Mouse (Mus musculus) layer of hippocampus, adult 2 months (tissue): ENCODE data around the gene Vangl2. TPM values are rescaled to one million over a fixed set of nuclear protein-coding genes. Genes with fewer than 3 reads are reported as not detected.

Experiments
- DNase-seq, 2 experiments: peaks; one replicate each; pipeline ENCODE4 v3.0.0; 2022; ENCODE audit warnings: low spot score in 2 of 2
- H3K27ac ChIP-seq: fragments of 200-600 bp; 2 replicates; pipeline ENCODE4 v1.8.1; 2022
- H3K4me3 ChIP-seq: fragments of 200-600 bp; 2 replicates; pipeline ENCODE4 v1.8.1; 2022; ENCODE audit warnings: mild to moderate bottlenecking
- CTCF ChIP-seq: fragments of 200-600 bp; conservative IDR thresholded peaks from 2 replicates; pipeline ENCODE4 v1.8.1; 2022; ENCODE audit warnings: antibody characterized with exemption, mild to moderate bottlenecking, moderate library complexity
- total RNA-seq, 2 experiments: library from RNA; stranded (reverse); gene quantifications; 2 replicates each; pipeline ENCODE4 v1.2.3; 2021

Gene Vangl2
- total RNA-seq, 2 experiments from 2014 or later: 15.0 to 18.2 TPM

GRCm38 (mm10) chr1:172025201-172025904 lies 2.9 kb downstream of the Vangl2 start:
- no peak for TF ChIP-seq CTCF
- H3K4me3 ChIP-seq: peak overlapping the region; percentile 33; the same call in 1 of the 2 replicates
- DNase-seq: no peak
- H3K27ac ChIP-seq: 0 out of 2 replicates have a peak overlapping the region, but pooled peaks have one; percentile 14

- no peak for TF ChIP-seq CTCF
- H3K4me3 ChIP-seq: no peak overlapping the region
- no peak overlapping the region for H3K27ac ChIP-seq
- no peak for DNase-seq
Observed at GRCm38 (mm10) chr1:172024140-172024895, 3.9 kb downstream of the Vangl2 start.

- Histone ChIP-seq H3K4me3 (no peak overlapping the region), H3K27ac (no peak overlapping the region)
- TF ChIP-seq CTCF: no peak
- no peak for DNase-seq
Observed at GRCm38 (mm10) chr1:172019863-172020521, 8.3 kb downstream of the Vangl2 start.

GRCm38 (mm10) chr1:172019339-172019738 lies 8.9 kb downstream of the Vangl2 start:
- Histone ChIP-seq H3K27ac (no peak overlapping the region), H3K4me3 (no peak overlapping the region)
- TF ChIP-seq CTCF: no peak
- DNase-seq: no peak

- no peak for TF ChIP-seq CTCF
- H3K4me3 ChIP-seq: no peak overlapping the region
- no peak overlapping the region for H3K27ac ChIP-seq
- DNase-seq: no peak
Observed at GRCm38 (mm10) chr1:172018336-172019311, 9.6 kb downstream of the Vangl2 start.

GRCm38 (mm10) chr1:172017517-172018070 lies 10.7 kb downstream of the Vangl2 start:
- no peak for DNase-seq
- no peak overlapping the region for H3K4me3 ChIP-seq
- TF ChIP-seq CTCF: no peak
- H3K27ac ChIP-seq: peak overlapping the region; percentile 62; the same call in 1 of the 2 replicates

- DNase-seq: no peak
- no peak overlapping the region for H3K4me3 ChIP-seq
- H3K27ac ChIP-seq: peak overlapping the region; percentile 62
- no peak for TF ChIP-seq CTCF
Observed at GRCm38 (mm10) chr1:172016660-172017516, 11.4 kb downstream of the Vangl2 start.

- Histone ChIP-seq H3K27ac (peak overlapping the region; percentile 62), H3K4me3 (no peak overlapping the region)
- TF ChIP-seq CTCF: no peak
- no peak for DNase-seq
Observed at GRCm38 (mm10) chr1:172016031-172016430, 12.2 kb downstream of the Vangl2 start.

GRCm38 (mm10) chr1:172015312-172015939 lies 12.8 kb downstream of the Vangl2 start:
- Histone ChIP-seq H3K4me3 (no peak overlapping the region), H3K27ac (no peak overlapping the region; the same call in 1 of the 2 replicates)
- TF ChIP-seq CTCF: no peak
- DNase-seq: no peak

- TF ChIP-seq CTCF: no peak
- H3K27ac ChIP-seq: peak overlapping the region; percentile 28; the same call in 1 of the 2 replicates
- H3K4me3 ChIP-seq: no peak overlapping the region
- DNase-seq: no peak
Observed at GRCm38 (mm10) chr1:172014771-172015170, 13.5 kb downstream of the Vangl2 start.
